ENCODE assay signal across 8 mouse cellular contexts in genomic region chr4:41712421-41713196, GRCm38 (mm10). TPM values are rescaled to one million over a fixed set of nuclear protein-coding genes. Genes with fewer than 3 reads are reported as not detected.
DNase-seq lines count a peak whose midpoint lies in the region; ATAC-seq and TF ChIP-seq lines count a peak whose summit lies in the region.

No protein-coding gene starts in this region.

- TF ChIP-seq CTCF in kidney, adult 2 months (conservative IDR thresholded peaks at IDR 0.05; ENCODE audit: insufficient read depth, insufficient read length, low read depth, low read length) = no peak

- H3K4me2 ChIP-seq in midbrain, embryonic 11.5 days = peak overlapping the region; percentile 85

- WGBS in kidney, adult 2 months = 26% methylated on average over 31 of the region's 31 CpGs
- WGBS in midbrain, embryonic 11.5 days = 45% methylated on average over 31 of the region's 31 CpGs

- ATAC-seq in midbrain, embryonic 11.5 days (ENCODE audit: low FRiP score) = peak; percentile 14; the same call in 1 of the 2 replicates
- ATAC-seq in megakaryocyte progenitor cell, adult 5-6 weeks (replicated peaks; ENCODE audit: poor library complexity) = no peak

- peak; percentile 32 for DNase-seq in adrenal gland, postnatal 10 days
- DNase-seq in adrenal gland, adult 18-20 months (ENCODE audit: low spot score in 2 of 2) = no peak
- DNase-seq in R1 (ENCODE audit: low read depth, low spot score) = peak; percentile 16
- peak; percentile 51 for DNase-seq in gastrocnemius, postnatal 25 days
- DNase-seq in kidney, adult 2 months = no peak
- DNase-seq in midbrain, embryonic 11.5 days (ENCODE audit: low spot score, missing footprints) = peak; percentile 91
- no peak for DNase-seq in urinary bladder, postnatal 25 days (ENCODE audit: low spot score)

- H3K27ac ChIP-seq in kidney, adult 2 months (ENCODE audit: insufficient read depth, low read depth, low read length) = peak overlapping the region; percentile 55
- H3K27ac ChIP-seq in midbrain, embryonic 11.5 days (ENCODE audit: low read depth, low read length) = peak overlapping the region; percentile 40; the same call in 1 of the 2 replicates

- TF ChIP-seq POLR2A in kidney, adult 2 months (IDR thresholded peaks at IDR 0.05; ENCODE audit: low read depth, low read length) = no peak

- H3K27me3 ChIP-seq in kidney, adult 2 months (replicated peaks; ENCODE audit: control insufficient read depth, insufficient read depth, low read length) = no peaks in the 10 kb centered on the region
- no peaks in the 10 kb centered on the region for H3K27me3 ChIP-seq in midbrain, embryonic 11.5 days (ENCODE audit: control insufficient read depth, insufficient read depth, low read length)

- peak overlapping the region; percentile 97 for H3K9ac ChIP-seq in midbrain, embryonic 11.5 days (ENCODE audit: low read length)

- peak overlapping the region; percentile 89 for H3K4me3 ChIP-seq in kidney, adult 2 months (ENCODE audit: insufficient read depth, low read depth, low read length)
- peak overlapping the region; percentile 84 for H3K4me3 ChIP-seq in midbrain, embryonic 11.5 days (ENCODE audit: low read depth, low read length)

- H3K36me3 ChIP-seq in kidney, adult 2 months (ENCODE audit: control insufficient read depth, insufficient read depth, low read length) = no peaks in the 10 kb centered on the region
- H3K36me3 ChIP-seq in midbrain, embryonic 11.5 days (ENCODE audit: control insufficient read depth, insufficient read depth, low read length) = 0 out of 2 replicates have a peak, but pooled peaks cover 3% of the 10 kb centered on the region

- peaks cover 2% of the 10 kb centered on the region; the same call in 1 of the 2 replicates for H3K4me1 ChIP-seq in kidney, adult 2 months (ENCODE audit: control insufficient read depth, insufficient read depth, low read length)
- H3K4me1 ChIP-seq in midbrain, embryonic 11.5 days (ENCODE audit: control insufficient read depth, insufficient read depth, low read length) = peaks cover 25% of the 10 kb centered on the region

- no peaks in the 10 kb centered on the region for H3K9me3 ChIP-seq in midbrain, embryonic 11.5 days (ENCODE audit: control insufficient read depth, low read length)

RNA-seq across cellular contexts. Expression of gene Rpp25l, which starts 0.7 kb away (rescaled TPM):
- 10 to 100 TPM; 36.2 to 39.0 TPM for total RNA-seq in adrenal gland, postnatal 10 days (2021)
- 10 to 100 TPM; 34.3 to 37.0 TPM for total RNA-seq in adrenal gland, adult 18-20 months (2021)
- 10 to 100 TPM; 43.2 to 46.9 TPM for total RNA-seq in gastrocnemius, postnatal 25 days (2021)
- 57.0 and 62.2 TPM in 2 replicates for polyA plus RNA-seq in kidney, adult 2 months (2012; rRNA removed)
- polyA plus RNA-seq in midbrain, embryonic 11.5 days (2014; fragmentation: Nextera tagmentation; extraction: Ambion mirVana) = 69.3 and 85.9 TPM in 2 replicates
- total RNA-seq in megakaryocyte progenitor cell, adult 5-6 weeks (2015) = 17.5 and 24.4 TPM in 2 replicates
- 22.5 and 23.0 TPM in 2 replicates for total RNA-seq in megakaryocyte progenitor cell, adult 5-6 weeks (2017)

RNA-seq across cellular contexts. Expression of gene Dctn3, which starts 10.4 kb away (rescaled TPM):
- total RNA-seq in adrenal gland, postnatal 10 days (2021) = 100 to 1,000 TPM; 100 to 104 TPM
- total RNA-seq in adrenal gland, adult 18-20 months (2021) = 100 to 1,000 TPM; 115 to 123 TPM
- total RNA-seq in gastrocnemius, postnatal 25 days (2021) = 10 to 100 TPM; 38.5 to 40.6 TPM
- polyA plus RNA-seq in kidney, adult 2 months (2012; rRNA removed) = 76.0 and 92.6 TPM in 2 replicates
- polyA plus RNA-seq in midbrain, embryonic 11.5 days (2014; fragmentation: Nextera tagmentation; extraction: Ambion mirVana) = 154 and 155 TPM in 2 replicates
- 57.9 and 75.6 TPM in 2 replicates for total RNA-seq in megakaryocyte progenitor cell, adult 5-6 weeks (2015)
- 73.4 and 94.6 TPM in 2 replicates for total RNA-seq in megakaryocyte progenitor cell, adult 5-6 weeks (2017)

RNA-seq across cellular contexts. Expression of gene Il11ra1, which starts 12.8 kb away (rescaled TPM):
- 10 to 100 TPM; 61.0 to 68.2 TPM for total RNA-seq in adrenal gland, postnatal 10 days (2021)
- 10 to 100 TPM; 83.8 to 95.0 TPM for total RNA-seq in adrenal gland, adult 18-20 months (2021)
- total RNA-seq in gastrocnemius, postnatal 25 days (2021) = 10 to 100 TPM; 37.2 to 42.1 TPM
- polyA plus RNA-seq in kidney, adult 2 months (2012; rRNA removed) = 125 and 126 TPM in 2 replicates
- 55.2 and 57.9 TPM in 2 replicates for polyA plus RNA-seq in midbrain, embryonic 11.5 days (2014; fragmentation: Nextera tagmentation; extraction: Ambion mirVana)
- 28.2 and 46.9 TPM in 2 replicates for total RNA-seq in megakaryocyte progenitor cell, adult 5-6 weeks (2015)
- total RNA-seq in megakaryocyte progenitor cell, adult 5-6 weeks (2017) = 132 and 149 TPM in 2 replicates

RNA-seq across cellular contexts. Expression of gene Cntfr, which starts 15.7 kb away (rescaled TPM):
- 10 to 100 TPM; 53.0 to 67.0 TPM for total RNA-seq in adrenal gland, postnatal 10 days (2021)
- 10 to 100 TPM; 36.2 to 36.6 TPM for total RNA-seq in adrenal gland, adult 18-20 months (2021)
- 10 to 100 TPM; 33.5 to 34.7 TPM for total RNA-seq in gastrocnemius, postnatal 25 days (2021)
- polyA plus RNA-seq in kidney, adult 2 months (2012; rRNA removed) = 15.4 and 15.9 TPM in 2 replicates
- 25.7 and 33.8 TPM in 2 replicates for polyA plus RNA-seq in midbrain, embryonic 11.5 days (2014; fragmentation: Nextera tagmentation; extraction: Ambion mirVana)
- total RNA-seq in megakaryocyte progenitor cell, adult 5-6 weeks (2015) = not detected in 2 replicates
- total RNA-seq in megakaryocyte progenitor cell, adult 5-6 weeks (2017) = not detected in 2 replicates

RNA-seq across cellular contexts. Expression of gene Arid3c, which starts 18.3 kb away (rescaled TPM):
- not detected for total RNA-seq in adrenal gland, postnatal 10 days (2021)
- not detected for total RNA-seq in adrenal gland, adult 18-20 months (2021)
- not detected for total RNA-seq in gastrocnemius, postnatal 25 days (2021)
- not detected in 2 replicates for polyA plus RNA-seq in kidney, adult 2 months (2012; rRNA removed)
- polyA plus RNA-seq in midbrain, embryonic 11.5 days (2014; fragmentation: Nextera tagmentation; extraction: Ambion mirVana) = 0.72 and 1.8 TPM in 2 replicates
- total RNA-seq in megakaryocyte progenitor cell, adult 5-6 weeks (2015) = not detected in 2 replicates
- not detected in 2 replicates for total RNA-seq in megakaryocyte progenitor cell, adult 5-6 weeks (2017)

Comparison
In these comparisons a context has a peak if more than half of its experiments do, and no peak if none do; other contexts are left out.
1. DNase-seq: peak in adrenal gland, postnatal 10 days (single experiment), R1 (single experiment), gastrocnemius, postnatal 25 days (single experiment) and midbrain, embryonic 11.5 days (single experiment); none in adrenal gland, adult 18-20 months (0 of 2), kidney, adult 2 months (single experiment) and urinary bladder, postnatal 25 days (single experiment).